In genomic region chr8:115706861-115707730, GRCm38 (mm10) we compare ENCODE assay signal across 7 mouse cellular contexts. TPM values are rescaled to one million over a fixed set of nuclear protein-coding genes. Genes with fewer than 3 reads are reported as not detected.
DNase-seq lines count a peak whose midpoint lies in the region; ATAC-seq and TF ChIP-seq lines count a peak whose summit lies in the region.

No protein-coding gene starts in this region.

- peak; percentile 82 to 87 for DNase-seq in adrenal gland, postnatal 36 days
- DNase-seq in heart, embryonic 10.5 days (ENCODE audit: low spot score) = peak; percentile 77
- DNase-seq in kidney, adult 9 months = peak; percentile 61
- DNase-seq in spleen, adult 2 months (ENCODE audit: low read depth in 1 of 2, low spot score in 2 of 2) = peak; percentile 52 to 74

- no peaks in the 10 kb centered on the region for H3K9me3 ChIP-seq in embryonic facial prominence, embryonic 13.5 days
- no peaks in the 10 kb centered on the region for H3K9me3 ChIP-seq in heart, embryonic 10.5 days
- H3K9me3 ChIP-seq in limb, embryonic 15.5 days = no peaks in the 10 kb centered on the region
- no peaks in the 10 kb centered on the region for H3K9me3 ChIP-seq in midbrain, embryonic 15.5 days

- no peaks in the 10 kb centered on the region for H3K36me3 ChIP-seq in embryonic facial prominence, embryonic 13.5 days
- no peaks in the 10 kb centered on the region for H3K36me3 ChIP-seq in heart, embryonic 10.5 days
- H3K36me3 ChIP-seq in limb, embryonic 15.5 days = no peaks in the 10 kb centered on the region
- no peaks in the 10 kb centered on the region for H3K36me3 ChIP-seq in midbrain, embryonic 15.5 days (replicated peaks)
- H3K36me3 ChIP-seq in spleen, adult 2 months (ENCODE audit: control insufficient read depth, insufficient read depth, low read length) = 0 out of 2 replicates have a peak, but pooled peaks cover 3% of the 10 kb centered on the region

- H3K4me3 ChIP-seq in embryonic facial prominence, embryonic 13.5 days = peak overlapping the region; percentile 67
- peak overlapping the region; percentile 69 for H3K4me3 ChIP-seq in heart, embryonic 10.5 days
- peak overlapping the region; percentile 60 for H3K4me3 ChIP-seq in limb, embryonic 15.5 days
- H3K4me3 ChIP-seq in midbrain, embryonic 15.5 days = peak overlapping the region; percentile 74
- H3K4me3 ChIP-seq in spleen, adult 2 months (ENCODE audit: extremely low read depth, insufficient read depth, insufficient read length) = peak overlapping the region; percentile 83

- 0% methylated on average over 65 of the region's 76 CpGs for WGBS in embryonic facial prominence, embryonic 13.5 days
- under 1% methylated on average over 68 of the region's 76 CpGs for WGBS in heart, embryonic 10.5 days
- WGBS in limb, embryonic 15.5 days = 0% methylated on average over 62 of the region's 76 CpGs
- WGBS in midbrain, embryonic 15.5 days = under 1% methylated on average over 61 of the region's 76 CpGs
- 1% methylated on average over 61 of the region's 76 CpGs for WGBS in spleen, adult 2 months

- peaks cover 16% of the 10 kb centered on the region for H3K4me1 ChIP-seq in embryonic facial prominence, embryonic 13.5 days
- peaks cover 11% of the 10 kb centered on the region; the same call in 1 of the 2 replicates for H3K4me1 ChIP-seq in heart, embryonic 10.5 days
- H3K4me1 ChIP-seq in limb, embryonic 15.5 days = peaks cover 22% of the 10 kb centered on the region
- peaks cover 35% of the 10 kb centered on the region for H3K4me1 ChIP-seq in midbrain, embryonic 15.5 days
- H3K4me1 ChIP-seq in spleen, adult 2 months (ENCODE audit: control insufficient read depth, insufficient read depth, insufficient read length) = peaks cover 3% of the 10 kb centered on the region

- TF ChIP-seq POLR2A in spleen, adult 2 months (IDR thresholded peaks at IDR 0.05; ENCODE audit: low read depth, low read length) = no peak

- H3K4me2 ChIP-seq in embryonic facial prominence, embryonic 13.5 days = peak overlapping the region; percentile 83
- peak overlapping the region; percentile 84 for H3K4me2 ChIP-seq in limb, embryonic 15.5 days
- peak overlapping the region; percentile 94 for H3K4me2 ChIP-seq in midbrain, embryonic 15.5 days

- TF ChIP-seq CTCF in spleen, adult 2 months (IDR thresholded peaks at IDR 0.05; ENCODE audit: extremely low read depth, insufficient read depth, insufficient read length, insufficient replicate concordance) = no peak

- H3K27ac ChIP-seq in embryonic facial prominence, embryonic 13.5 days = peak overlapping the region; percentile 94
- peak overlapping the region; percentile 83 for H3K27ac ChIP-seq in heart, embryonic 10.5 days
- peak overlapping the region; percentile 92 for H3K27ac ChIP-seq in limb, embryonic 15.5 days
- H3K27ac ChIP-seq in midbrain, embryonic 15.5 days = peak overlapping the region; percentile 86
- H3K27ac ChIP-seq in spleen, adult 2 months (ENCODE audit: insufficient read depth, low read length) = peak overlapping the region; percentile 88

- peak overlapping the region; percentile 85 for H3K9ac ChIP-seq in embryonic facial prominence, embryonic 13.5 days
- peak overlapping the region; percentile 53 for H3K9ac ChIP-seq in limb, embryonic 15.5 days
- peak overlapping the region; percentile 65 for H3K9ac ChIP-seq in midbrain, embryonic 15.5 days

- ATAC-seq in embryonic facial prominence, embryonic 13.5 days (ENCODE audit: insufficient number of reproducible peaks, insufficient read depth, low FRiP score, low TSS enrichment, low read depth) = peak; percentile 75
- peak; percentile 78 for ATAC-seq in limb, embryonic 15.5 days (ENCODE audit: insufficient number of reproducible peaks, low FRiP score, low TSS enrichment, low read depth)
- ATAC-seq in midbrain, embryonic 15.5 days (replicated peaks) = peak; percentile 85

- peaks cover 20% of the 10 kb centered on the region for H3K27me3 ChIP-seq in embryonic facial prominence, embryonic 13.5 days
- no peaks in the 10 kb centered on the region; the same call in none of the 2 replicates for H3K27me3 ChIP-seq in heart, embryonic 10.5 days (ENCODE audit: insufficient read depth, poor library complexity, severe bottlenecking)
- peaks cover 18% of the 10 kb centered on the region for H3K27me3 ChIP-seq in limb, embryonic 15.5 days
- H3K27me3 ChIP-seq in midbrain, embryonic 15.5 days (replicated peaks) = peaks cover 12% of the 10 kb centered on the region
- peaks cover 18% of the 10 kb centered on the region for H3K27me3 ChIP-seq in spleen, adult 2 months (ENCODE audit: control insufficient read depth, insufficient read depth, low read length)

RNA-seq across cellular contexts. Expression of gene Maf, which starts 0.5 kb away (rescaled TPM):
- total RNA-seq in adrenal gland, postnatal 36 days (2021) = 10 to 100 TPM; 22.6 to 27.8 TPM
- 7.9 and 9.0 TPM in 2 replicates for polyA plus RNA-seq in embryonic facial prominence, embryonic 13.5 days (2015; fragmentation: Nextera tagmentation; extraction: Ambion mirVana)
- polyA plus RNA-seq in heart, embryonic 10.5 days (2016; fragmentation: Nextera tagmentation; extraction: Ambion mirVana) = 1.2 and 2.1 TPM in 2 replicates
- polyA plus RNA-seq in limb, embryonic 15.5 days (2015; fragmentation: Nextera tagmentation; extraction: Ambion mirVana) = 8.2 and 8.3 TPM in 2 replicates
- 7.0 and 7.5 TPM in 2 replicates for polyA plus RNA-seq in midbrain, embryonic 15.5 days (2015; fragmentation: Nextera tagmentation; extraction: Ambion mirVana)
- 16.6 and 18.7 TPM in 2 replicates for polyA plus RNA-seq in spleen, adult 2 months (2012; rRNA removed)

Comparison
In these comparisons a context has a peak if more than half of its experiments do, and no peak if none do; other contexts are left out.
1. Peak in every context shown above with its lines: DNase-seq, ATAC-seq, H3K4me3 ChIP-seq and H3K27ac ChIP-seq.